Mouse (Mus musculus) heart, adult 2 months (tissue): ENCODE measurements at regions not wholly inside any gene's neighbourhood (a gene's known extent, or its start where the extent isn't known, plus 50 kb on each side); places are given as distances from the start of the nearest gene placed in this dataset.

Source experiments
- CTCF ChIP-seq: fragments of 200-600 bp; IDR thresholded peaks from 2 replicates; pipeline ENCODE4 v1.8.1; 2022; ENCODE audit warnings: antibody characterized with exemption, mild to moderate bottlenecking, moderate library complexity
- EP300 ChIP-seq: fragments of 200-500 bp; IDR thresholded peaks from 2 replicates; pipeline ENCODE4 v1.6.1; 2011; ENCODE audit warnings: low read depth, low read length, control low read depth; ENCODE audit not compliant: insufficient read depth
- POLR2A ChIP-seq: fragments of 200-500 bp; IDR thresholded peaks from 2 replicates; pipeline ENCODE4 v1.6.1; 2011; ENCODE audit warnings: mild to moderate bottlenecking, low read depth, low read length, control low read depth; ENCODE audit not compliant: insufficient read depth

- no peak for TF ChIP-seq POLR2A
- no peak for TF ChIP-seq CTCF
- TF ChIP-seq EP300: no peak
Measured at GRCm38 (mm10) chr1:15017689-15018459, 1075.3 kb downstream of the 4930444P10Rik start.
